Mouse (Mus musculus): ENCODE results near the gene Cilp2.

Gene Cilp2

DNA sequence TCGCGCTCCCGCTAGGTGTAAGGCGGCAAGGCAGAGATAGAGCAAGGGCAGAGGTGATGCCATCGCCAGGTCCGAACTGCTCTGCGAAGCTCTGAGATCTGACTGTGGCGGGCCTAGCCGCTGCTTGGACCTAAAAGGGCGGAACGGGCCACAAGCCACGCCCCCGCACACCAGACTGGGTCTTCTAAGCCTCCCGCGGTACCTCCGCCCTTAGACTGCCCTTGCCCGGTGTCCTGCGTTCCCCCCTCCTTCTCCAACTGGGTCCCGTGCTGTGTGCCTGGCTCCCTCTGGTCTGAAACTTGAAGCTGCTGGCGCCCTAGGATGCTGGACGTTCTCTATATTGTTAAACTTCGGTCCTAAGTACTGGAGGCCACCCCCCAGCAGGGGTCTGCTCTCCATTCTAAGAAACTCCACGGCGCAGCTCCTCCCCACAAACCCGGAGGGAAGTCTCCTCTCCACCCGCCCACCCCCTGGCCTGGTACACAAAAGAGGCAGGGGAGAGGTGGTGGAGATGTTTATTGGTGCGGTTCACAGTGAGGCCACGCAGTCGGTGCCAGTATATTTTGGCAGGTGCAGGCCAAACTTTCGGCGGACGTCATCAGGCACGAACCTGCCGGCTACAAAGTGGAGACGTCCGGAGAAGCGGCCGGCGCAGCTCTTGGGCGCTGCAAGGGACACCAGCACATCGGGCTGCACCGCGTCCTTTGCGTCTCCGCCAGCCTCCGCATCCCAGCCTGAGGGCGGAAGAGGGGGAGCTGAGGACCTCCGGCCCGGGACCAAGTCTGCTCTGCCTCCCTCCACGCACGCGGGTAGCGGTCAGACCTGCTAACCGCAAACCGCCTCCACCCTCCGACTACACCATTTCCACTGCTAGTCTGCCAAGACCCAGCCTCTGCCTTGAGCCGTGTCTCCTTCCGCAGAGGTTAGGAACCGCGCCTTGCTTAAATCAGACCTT lies at the start of gene Cilp2:
Gene Cilp2 (minus strand): TSS at position 399 of the 955 bp plus-strand sequence.
- peak; percentile 45 to 49 for DNase-seq (ENCODE audit: low spot score in 2 of 2)

DNA sequence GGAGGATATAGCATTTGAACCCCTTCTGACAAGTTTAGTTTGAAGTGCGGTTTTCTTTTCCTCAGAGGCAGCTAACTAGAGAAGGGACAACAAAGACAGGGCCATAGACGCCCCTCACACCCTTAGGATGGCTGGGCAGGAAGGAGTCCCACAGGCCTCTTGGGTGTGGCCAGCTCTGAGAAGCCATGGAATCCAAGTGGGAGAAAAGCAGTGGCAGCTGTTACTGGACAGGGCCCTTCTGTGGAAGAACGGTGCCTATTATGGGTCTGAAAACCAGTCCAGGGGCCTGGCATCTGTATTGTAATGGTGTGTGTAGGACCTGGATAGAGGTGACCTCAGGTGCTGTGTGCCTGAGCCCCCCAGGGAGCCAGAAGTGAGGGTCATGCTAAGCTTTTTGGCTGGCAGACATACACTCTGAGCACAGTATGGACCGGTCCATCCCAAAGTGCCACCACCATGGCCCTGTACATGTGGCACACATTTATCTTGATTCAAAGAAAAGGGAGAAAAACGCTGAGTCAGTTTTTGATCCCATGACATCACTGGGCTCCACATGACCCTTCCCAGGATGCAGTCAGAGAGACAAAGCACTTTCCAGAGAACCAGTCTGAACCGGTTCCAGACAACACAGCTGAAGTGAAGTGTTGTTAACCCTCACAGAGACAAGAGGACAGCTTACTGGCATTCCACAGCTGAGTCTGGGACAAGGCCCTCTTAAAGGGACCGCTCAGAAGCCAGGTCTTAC lies 48.7 kb upstream of the Cilp2 start:
- DNase-seq (ENCODE audit: low spot score in 2 of 2) = no peak

DNA sequence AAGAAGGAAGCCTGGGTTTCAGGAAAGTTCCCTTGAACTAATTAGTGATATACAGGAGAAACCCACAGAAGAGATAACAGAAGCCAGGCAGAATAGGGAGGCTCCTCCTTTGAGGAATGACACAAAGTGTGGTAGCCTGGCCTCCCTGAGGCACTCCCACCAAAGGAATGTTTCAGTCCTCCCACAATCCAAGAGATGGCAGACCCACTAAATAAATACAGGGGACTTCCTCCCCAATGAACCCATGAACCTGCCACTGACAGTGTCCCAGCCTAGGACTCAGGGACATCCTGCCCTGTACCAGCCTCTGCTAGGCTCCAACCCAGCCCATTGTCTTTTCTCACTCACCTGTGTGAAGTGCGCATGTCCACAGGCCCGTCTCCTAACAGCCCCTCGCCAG lies 47.9 kb upstream of the Cilp2 start:
- no peak for DNase-seq (ENCODE audit: low spot score in 2 of 2)

DNA sequence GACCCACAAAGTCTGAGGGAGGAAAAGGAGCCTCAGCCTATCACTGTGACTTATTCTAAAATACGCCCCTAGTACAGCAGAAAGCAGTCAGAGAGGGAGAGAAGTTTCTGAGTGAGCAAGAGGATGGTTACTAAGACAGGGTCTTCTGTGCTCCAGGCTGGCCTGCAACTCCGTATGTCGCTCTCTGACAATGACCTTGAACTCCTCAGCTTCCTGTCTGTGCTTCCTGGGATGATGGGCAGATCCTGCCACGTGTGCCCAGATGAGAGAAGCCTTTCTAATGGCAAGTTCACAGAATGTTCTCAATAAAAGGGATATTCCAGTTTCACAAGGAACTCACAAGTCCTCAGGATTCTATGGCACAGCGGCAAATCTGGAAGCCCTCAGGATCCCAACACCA lies 47.1 kb upstream of the Cilp2 start:
- no peak for DNase-seq (ENCODE audit: low spot score in 2 of 2)

DNA sequence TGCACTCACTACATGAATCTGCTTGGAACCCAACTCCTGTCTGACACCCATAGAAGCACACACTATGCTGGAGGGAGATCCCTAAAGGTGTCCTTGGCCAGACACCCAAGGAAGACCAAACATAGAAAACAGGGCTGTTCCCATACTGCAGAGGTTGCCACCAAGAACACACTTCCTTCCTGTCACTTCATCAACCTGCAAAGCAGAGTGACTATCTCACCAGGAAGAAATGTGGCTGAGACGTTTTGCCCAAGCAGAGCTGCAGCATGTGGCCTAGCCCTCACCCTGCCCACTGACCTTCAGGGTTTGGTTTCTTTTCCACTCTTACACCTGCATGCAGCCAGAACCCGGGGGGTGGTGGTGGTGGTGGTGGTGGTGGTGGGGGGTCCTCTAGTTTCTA lies 46.3 kb upstream of the Cilp2 start:
- DNase-seq (ENCODE audit: low spot score in 2 of 2) = peak; percentile 28 to 60

DNA sequence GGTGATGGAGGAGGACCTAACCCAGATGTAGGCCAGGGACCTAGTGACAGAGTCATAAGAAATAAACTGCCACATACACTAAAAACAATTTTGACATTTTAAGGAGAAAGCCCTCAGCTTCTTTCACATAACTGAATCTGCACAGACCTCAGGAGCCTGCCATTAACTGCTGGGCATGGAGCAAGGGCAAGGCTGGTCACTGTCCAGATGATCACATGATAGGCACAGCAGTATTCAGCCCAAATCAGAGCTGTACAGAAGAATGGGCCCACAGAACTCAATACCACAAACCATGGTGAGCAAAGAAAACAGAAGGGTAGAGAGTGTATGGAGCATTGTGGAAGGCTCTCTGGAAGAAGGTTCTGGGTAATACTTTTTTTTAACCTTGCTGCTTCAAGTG lies 39.4 kb upstream of the Cilp2 start:
- no peak for DNase-seq (ENCODE audit: low spot score in 2 of 2)

DNA sequence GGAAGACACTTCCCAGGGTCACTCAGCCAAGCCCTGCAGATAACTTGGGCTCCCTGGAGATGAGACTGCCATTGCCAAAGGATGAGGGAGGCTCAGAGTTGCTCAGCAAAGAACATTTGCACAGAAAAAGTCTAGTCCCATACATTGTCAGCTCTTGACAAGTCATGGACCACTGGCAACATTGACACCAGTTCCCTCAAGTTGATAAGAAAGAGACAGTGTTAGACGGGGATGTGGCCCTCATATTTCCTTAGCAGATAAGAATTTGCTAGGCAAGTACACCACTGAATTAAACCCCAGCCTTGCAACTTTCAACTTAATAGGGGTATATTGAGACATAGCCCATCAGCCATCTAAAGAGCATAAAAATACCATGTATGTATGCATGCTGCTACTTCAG lies 36.5 kb upstream of the Cilp2 start:
- no peak for DNase-seq (ENCODE audit: low spot score in 2 of 2)

DNA sequence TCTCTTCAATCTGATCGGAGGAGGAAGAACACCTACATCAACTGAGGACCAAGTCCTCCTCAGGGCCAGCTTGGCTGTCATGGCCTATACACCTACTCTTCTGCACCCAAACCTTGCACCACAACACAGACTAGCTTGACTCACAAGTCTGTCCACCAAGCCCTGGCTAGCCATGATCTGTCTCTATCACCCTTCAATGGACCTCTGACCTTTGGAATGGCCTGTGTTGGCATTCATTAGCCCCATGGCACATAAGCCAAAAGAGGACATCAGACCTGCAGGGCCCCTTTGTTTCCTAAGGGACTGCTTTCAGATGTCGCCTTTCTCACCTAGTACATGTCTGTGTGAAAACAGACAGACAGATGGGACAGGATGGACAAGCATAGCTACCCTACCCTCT lies 33.7 kb upstream of the Cilp2 start:
- DNase-seq (ENCODE audit: low spot score in 2 of 2) = peak in 1 of 2 experiments; percentile 21

DNA sequence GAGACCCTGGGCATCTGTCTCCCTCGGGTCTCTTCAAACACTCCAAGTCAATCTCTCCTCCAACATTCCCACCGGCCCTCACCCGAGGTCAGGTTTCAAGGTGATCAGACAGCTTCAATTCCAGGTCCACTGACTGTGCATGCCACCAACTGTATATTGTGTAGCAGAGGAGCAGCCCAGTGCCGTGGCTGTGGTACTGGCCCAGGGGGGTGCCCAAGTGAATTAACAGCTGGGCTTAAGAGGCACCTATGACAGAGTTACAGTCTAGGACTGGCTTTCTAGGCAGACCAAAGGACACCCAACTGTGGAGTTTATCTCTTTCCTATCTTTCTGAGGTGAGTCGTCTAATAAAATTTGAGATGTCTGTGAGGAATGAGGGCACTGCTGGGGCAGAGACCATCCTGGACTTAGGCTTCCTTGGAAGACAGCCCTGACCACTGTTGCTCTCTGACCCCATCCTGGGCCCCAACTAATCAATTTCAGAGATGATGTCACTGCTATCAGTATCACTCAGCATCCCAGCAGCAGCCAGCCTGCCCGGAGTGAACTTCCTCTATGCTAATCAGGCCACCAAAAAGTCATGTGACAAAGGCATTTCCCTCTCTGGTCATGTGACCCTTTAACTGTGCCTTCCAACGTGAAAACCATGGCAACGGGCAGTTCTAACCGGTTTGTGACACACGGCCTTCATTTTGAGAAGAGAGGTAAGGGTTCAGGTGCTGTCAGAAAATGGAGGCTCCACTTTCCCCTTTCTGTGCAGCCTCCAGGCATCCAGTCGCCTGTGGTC lies 32.6 kb upstream of the Cilp2 start:
- DNase-seq (ENCODE audit: low spot score in 2 of 2) = peak; percentile 92 to 93

DNA sequence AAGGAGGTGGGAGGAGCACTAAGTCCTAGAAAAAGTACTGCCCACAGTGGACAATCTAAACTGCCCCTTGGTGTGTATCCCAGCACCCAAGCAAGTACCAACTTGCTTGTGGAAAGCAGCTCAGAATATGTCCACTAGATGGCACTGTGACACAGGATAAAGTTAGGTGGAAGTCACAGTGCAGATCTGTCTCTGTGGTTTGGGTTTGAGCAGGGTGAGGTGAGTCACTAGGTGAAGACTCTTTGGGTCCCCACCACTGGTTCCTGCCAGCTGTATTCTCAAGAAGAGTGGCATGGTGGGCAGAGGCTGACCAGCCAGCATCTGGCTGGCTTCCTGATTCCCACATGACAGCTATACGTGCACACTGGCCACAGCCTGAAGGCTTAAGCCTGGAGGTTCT lies 31.5 kb upstream of the Cilp2 start:
- DNase-seq (ENCODE audit: low spot score in 2 of 2) = peak; percentile 89 to 90

DNA sequence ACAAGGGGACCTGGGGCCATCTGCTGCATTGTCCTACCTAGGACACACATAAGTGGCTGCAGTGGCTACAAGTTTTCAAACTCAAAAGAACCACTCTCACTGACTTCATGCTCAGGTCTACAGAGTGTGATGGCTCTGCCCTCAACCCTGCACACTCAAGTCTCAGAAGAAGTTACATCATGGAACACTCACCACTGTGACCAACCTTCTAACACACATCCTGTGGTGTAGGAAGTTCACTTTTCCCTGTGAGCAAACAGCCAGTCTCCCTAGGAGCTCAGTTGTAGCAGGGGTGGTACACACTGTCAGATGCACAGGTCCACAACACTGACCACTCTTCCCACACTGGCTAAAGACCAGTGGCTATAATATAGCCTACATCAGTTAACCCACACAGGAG lies 31.0 kb upstream of the Cilp2 start:
- DNase-seq (ENCODE audit: low spot score in 2 of 2) = peak in 1 of 2 experiments; percentile 20

DNA sequence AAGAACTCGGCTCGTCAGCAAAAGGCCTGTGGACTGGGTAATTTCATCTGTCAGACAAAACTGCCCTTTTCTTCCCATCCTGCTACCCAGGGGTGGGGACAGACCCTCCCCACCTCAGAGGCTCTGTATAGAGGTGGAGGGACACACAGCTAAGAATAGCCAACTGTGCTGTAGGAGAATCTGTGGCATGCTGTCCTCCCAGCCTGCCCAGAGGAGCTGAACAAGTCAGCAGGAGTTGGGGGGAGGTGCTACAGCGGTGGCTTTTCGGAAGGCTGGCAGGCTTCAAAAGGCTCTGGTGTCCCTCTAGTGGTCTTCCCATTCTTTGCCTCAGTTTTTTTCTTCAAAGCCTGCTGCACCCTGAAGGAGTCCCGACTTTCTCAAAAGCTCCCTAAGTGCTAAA lies 28.3 kb upstream of the Cilp2 start:
- DNase-seq (ENCODE audit: low spot score in 2 of 2) = no peak

DNA sequence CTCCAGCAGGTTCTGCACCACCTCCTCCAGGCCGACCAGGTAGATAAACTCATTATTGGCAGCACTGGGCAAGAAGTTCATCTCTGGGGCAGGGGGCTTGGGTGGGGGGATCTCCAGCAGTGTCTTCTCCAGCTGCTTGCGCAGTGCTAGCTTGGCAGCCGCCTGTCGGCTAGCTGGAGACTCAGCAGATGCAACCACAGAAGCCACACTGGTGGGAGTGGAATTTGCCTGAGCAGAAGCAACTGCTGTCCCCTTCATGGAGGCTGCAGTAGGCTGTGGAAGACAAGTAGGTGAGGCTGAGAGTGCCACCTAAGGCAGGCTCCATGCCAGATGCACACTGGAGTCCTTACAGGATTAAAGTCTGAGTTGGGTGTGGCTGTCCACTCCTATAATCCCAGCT lies 27.0 kb upstream of the Cilp2 start:
- DNase-seq (ENCODE audit: low spot score in 2 of 2) = no peak

DNA sequence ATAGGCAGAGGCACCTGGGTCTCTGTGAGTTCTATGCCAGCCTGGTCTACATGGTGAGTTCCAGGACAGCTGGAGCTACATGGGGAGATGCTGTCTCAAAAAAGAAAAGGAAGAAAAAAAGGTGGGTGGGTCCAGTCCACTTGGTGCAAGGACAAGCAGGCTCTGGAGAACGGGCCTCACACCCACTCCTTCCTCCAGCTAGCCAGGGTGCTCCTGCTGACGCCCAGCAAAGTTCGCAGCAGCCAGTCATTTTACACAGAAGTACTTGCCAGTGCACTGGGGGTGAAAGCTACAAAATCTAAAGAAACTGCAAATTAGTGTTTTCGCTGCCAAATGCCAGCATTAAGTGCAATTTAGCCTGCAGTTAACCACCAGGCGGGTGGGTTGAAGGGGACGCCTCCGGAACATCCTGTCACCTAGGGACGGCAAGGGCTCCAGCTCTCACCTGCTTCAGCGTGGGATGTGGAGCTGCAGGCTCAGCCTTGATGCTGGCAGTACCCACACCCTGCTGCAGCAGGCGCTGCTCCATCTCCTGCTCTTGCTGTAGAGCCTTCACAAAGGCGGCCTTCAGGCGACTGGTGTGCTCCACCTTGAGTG lies 25.1 kb upstream of the Cilp2 start:
- no peak for DNase-seq (ENCODE audit: low spot score in 2 of 2)

DNA sequence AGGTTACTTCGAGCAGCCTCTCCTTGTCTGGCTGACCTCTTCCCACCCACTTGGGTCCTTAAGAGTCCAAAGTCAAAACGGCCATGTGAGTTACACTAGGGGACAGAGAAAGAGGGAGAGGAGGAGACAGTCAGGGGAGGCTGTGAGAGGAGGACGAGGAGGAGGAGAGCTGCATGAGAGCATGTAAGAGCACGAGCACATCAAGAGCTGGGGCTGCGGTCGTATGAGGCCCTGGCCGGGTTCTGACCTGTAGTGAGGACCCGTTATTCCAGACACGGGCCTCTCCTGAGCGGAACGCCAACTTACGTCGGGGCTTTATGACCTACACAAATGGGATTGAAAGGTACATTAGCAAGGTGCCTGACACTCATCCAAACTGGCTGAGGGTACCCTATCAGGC lies 24.4 kb upstream of the Cilp2 start:
- no peak for DNase-seq (ENCODE audit: low spot score in 2 of 2)

DNA sequence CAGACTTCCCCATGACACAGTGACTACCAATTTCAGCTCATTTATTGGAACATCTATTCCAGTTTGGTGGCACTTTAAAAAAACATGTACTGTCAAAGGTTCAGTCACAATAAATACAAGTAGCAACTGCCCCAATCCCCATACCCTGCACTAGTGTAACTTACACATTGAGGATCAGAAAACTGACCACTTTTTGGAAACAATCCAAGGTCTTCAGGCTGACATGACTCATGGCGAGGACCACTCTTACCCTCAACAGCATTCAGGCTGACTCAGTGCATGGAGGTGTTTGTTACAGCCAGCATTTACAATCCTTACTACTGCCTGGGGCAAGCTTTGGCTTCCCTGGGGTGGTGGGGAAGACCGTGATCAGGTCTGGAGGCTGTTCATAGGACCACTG lies 19.6 kb upstream of the Cilp2 start:
- DNase-seq (ENCODE audit: low spot score in 2 of 2) = no peak

DNA sequence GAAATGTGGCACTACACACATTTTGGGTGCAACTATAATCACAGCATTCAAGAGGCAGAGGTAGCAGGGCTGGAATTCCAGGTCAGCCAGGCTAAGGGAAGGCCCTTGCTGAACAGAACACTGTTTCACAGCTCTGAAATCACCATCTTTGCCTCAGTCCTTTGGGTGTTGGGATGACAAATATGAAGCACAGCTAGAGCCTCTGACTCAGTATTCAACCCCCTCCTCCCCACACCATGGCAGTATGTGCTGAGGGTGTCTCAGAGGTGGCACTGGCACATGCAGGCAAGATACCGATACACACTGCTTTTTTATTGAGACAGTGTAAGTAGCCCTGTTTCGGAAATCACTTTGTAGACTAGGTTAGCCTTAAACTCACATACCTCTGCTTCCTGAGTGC lies 18.8 kb upstream of the Cilp2 start:
- no peak for DNase-seq (ENCODE audit: low spot score in 2 of 2)

DNA sequence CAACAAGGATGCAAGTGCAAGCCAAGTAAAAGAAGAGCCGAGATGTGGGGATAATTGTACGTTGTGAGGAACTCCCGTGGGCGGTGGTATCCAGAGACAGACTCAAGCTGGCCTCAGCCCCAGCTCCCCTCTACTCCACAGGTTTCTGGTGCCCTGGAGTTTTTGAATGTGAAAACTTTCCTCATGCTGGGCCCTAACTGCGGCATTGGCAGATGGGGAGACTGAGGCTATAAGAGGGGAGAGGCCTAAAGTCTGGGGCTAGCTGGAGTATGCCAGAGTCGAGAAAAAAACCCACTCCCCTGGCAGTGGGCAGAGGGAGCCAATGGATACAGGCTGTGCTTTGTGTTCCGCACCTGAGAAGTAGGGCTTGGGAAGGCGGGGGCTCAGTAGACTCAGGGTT lies 16.6 kb upstream of the Cilp2 start:
- DNase-seq (ENCODE audit: low spot score in 2 of 2) = no peak

DNA sequence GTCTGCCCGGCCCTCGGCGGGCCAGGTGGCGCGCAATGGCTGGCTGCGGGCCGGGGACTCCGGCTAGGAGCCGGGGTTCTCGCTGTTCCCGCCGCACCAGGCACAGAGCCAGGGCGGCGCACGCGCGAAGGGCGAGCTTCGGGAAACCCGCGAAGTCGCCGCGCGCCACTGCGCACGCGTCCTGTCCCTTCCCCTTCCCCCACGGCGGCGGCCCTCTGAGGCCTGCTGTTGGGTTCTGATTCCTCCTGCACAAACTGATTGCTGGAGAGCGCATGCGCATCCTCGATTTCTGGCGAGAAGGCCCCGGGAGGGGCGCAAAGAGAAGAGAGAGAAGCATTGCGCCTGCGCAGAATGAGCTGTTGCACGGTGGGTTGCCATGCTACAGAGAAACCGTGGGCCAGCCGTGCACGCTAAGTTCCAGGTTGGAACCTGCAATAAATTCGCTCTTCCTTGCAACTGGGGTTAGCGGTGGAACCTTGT lies 15.6 kb upstream of the Cilp2 start:
- peak; percentile 86 to 93 for DNase-seq (ENCODE audit: low spot score in 2 of 2)

DNA sequence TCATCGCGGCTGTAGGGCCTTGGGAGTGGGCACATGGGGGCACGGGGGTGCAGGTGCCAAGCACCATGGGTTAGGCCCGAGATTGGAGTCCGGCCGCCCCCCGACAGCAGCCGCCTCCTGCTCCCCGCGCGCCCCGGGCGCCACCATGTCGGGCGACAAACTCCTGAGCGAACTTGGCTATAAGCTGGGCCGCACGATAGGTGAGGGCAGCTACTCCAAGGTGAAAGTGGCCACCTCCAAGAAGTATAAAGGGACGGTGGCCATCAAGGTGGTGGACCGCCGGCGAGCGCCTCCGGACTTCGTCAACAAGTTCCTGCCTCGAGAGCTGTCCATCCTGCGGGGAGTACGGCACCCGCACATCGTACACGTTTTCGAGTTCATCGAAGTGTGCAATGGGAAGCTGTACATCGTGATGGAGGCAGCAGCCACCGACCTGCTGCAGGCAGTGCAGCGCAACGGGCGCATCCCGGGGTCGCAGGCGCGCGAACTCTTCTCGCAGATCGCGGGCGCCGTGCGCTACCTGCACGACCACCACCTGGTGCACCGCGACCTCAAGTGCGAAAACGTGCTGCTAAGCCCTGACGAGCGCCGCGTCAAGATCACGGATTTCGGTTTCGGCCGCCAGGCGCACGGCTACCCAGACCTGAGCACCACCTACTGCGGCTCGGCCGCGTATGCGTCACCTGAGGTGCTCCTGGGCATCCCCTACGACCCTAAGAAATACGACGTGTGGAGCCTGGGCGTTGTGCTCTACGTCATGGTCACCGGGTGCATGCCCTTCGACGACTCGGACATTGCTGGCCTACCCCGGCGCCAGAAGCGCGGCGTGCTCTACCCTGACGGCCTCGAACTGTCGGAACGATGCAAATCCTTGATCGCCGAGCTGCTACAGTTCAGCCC lies 14.9 kb upstream of the Cilp2 start, which contains the start of the genes Tssk6, Ndufa13 and Yjefn3:
Gene Tssk6 (plus strand): TSS at position 22 of the 900 bp plus-strand sequence.
Gene Ndufa13 (minus strand): TSS at position 396 of the 900 bp plus-strand sequence.
Gene Yjefn3 (minus strand): TSS at position 550 of the 900 bp plus-strand sequence.
- peak; percentile 83 to 87 for DNase-seq (ENCODE audit: low spot score in 2 of 2)
